Mouse (Mus musculus): ENCODE results near the gene Clca3a1. TPM values are rescaled to one million over a fixed set of nuclear protein-coding genes. Genes with fewer than 3 reads are reported as not detected.
"Not testable (repeated sequence)": the region's sequence is repeated elsewhere in the genome, so short reads cannot be mapped to it uniquely, and the experiment has no call there.

The Clca3a1 gene
- total RNA-seq (2022): under 1 TPM in 3 of 4 experiments, not detected in 1; 0.07 to 0.27 (median 0.07) TPM

DNA sequence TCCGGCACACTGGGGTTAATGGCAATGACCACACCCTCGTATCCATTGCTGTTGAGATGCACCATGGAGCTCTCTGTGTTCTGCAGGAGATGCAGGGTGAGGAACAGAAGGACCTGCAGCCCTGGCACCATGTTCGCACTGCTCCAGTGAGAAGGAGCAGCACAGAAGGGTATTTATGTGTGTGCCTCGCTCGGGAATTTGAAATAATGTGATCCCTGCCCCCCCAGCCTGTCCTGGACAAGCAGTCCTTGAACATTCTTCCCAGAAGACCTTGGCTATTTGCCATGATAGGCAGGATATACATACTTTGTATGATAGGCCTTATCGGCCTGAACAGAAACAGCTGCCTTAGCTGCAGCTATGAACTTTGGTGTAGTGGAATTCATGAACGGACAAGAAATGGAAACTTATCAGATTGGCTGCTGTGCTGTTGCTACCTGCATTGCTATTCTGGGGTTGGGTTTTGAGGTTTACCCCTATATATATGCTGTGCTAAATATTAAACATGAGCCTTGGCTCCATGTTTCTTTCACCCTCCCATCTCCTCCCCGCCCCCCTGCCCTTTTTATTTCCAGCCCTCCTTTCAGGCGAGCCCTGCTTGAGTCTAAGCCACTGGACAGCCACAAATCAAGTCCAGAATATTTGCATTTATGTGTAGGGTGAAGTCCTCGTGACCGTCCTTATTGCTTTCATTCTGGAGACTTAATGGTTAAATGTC lies at the start of gene Clca3a1:
Gene Clca3a1 (minus strand): TSS at position 386 of the 718 bp plus-strand sequence.
- no peak for DNase-seq (ENCODE audit: low spot score in 2 of 2)

DNA sequence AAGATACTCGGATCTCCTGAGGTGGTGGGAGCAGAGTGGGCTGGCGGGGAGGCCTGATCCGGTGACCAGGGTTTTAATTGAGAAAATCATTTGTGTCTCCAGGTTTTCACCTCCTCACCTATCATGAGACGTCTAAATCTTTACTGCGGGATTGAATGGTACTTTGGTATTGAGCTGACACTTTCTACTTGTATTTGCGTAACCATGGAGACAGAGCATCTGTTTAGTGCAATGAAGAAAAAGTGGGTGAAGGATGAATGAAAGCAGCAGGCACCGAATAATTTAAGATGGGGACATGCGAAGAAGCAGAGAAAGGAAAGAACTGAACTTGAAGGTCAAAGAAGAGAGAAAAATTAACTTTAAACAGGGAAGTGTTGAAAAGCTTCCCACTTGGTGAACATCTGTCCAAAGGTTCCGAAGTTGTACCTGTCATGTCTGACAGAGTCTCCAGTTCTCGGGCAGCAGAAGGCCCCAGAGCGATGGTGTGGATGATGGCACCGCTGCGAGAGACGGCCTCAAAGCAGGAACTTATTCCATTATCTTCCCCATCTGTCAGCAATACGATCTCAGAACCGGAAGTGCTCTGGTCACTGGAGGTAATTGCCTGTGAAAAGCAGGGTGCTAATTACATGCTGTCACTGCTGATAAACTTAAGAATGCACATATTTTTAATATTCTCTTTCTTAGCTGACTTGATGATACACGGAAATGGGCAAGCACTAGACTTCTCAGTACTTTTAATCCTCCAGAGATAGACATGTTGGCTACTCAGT lies 47.6 kb upstream of the Clca3a1 start:
- not testable (repeated sequence) for DNase-seq (ENCODE audit: low spot score in 2 of 2)

DNA sequence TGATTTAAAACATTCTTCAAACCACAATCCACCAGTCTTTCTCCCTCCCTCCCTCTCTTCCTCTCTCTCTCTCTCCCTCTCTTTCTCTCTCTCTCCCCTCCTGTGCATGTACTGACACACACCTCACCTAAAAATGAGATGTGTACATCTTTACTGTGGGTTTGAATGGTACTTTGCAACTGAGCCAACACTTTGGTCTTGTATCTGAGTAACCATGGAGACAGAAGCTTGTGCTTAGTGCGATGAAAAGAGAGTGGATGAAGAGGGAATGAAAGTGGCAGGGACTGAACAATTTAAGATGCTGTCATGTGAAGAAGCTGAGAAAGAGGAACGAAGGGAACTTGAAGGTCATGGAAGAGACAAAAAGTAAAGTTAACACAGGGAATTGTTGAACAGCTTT lies 45.8 kb upstream of the Clca3a1 start:
- DNase-seq (ENCODE audit: low spot score in 2 of 2): not testable (repeated sequence)

- DNase-seq (ENCODE audit: low spot score in 2 of 2): no peak
Measured at GRCm38 (mm10) chr3:144801861-144802260, 41.1 kb upstream of the Clca3a1 start.

DNA sequence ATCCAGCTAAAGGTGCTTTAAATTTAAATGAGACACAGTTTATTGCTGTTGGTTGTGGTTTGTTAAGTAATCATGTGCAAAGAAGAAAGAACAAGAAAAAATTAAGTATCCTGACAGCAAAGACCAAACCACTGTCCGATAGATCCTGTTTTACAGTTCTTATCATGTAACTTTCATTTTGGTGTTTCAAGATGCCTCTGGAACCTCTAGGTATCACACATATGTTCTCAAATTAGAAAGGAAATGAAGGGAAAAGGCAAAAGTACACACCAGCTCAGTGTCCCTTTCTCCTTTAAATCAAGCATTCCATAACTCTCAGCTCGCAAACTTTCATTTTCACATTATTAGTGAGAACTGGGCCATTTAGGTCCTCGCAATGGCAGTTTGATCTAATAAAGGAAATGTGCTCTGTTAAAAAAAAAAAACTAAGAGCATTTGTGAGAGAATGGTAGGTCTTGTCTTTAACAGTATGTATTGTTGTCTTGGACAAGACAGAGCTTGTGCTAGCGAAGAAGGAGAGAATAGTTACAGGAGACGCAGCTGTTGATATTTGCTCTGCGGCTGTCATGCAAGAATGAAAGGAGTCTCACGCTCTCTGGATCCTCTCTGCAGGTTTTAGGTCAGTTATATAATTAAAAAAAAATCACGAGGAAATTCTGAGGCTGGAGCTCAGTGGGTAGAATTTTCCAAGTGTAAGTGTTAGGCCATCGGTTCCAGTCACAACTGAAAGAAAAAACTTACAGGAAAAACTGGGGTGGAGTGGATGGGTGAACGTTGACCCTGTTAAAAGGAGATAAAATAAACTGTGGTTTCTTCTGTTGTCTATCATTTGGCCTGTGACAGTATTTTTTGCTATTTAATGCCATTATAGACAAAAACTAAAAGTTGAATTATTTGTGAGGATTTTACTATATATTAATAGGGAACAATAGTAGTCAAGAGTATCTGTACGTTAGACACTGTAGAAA lies 24.7 kb upstream of the Clca3a1 start:
- DNase-seq (ENCODE audit: low spot score in 2 of 2): no peak

DNA sequence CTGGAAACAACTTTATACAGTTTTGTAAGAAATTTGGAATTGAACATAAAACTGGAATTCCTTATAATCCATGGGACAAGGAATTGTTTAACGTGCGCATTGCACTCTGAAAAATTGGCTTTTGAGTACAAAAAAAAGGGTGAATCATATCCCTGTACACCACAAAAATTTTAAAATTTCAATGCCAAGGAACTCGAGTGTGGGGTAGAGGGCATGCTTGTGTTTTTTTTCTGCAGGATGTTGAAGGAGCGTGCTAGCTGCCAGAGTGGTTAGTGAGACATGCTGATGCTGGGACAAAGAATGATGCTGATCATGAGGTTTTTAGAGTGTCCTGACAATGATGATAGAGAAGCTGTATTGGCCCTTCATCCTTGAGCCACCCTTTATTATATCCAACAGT lies 4.4 kb upstream of the Clca3a1 start:
- DNase-seq (ENCODE audit: low spot score in 2 of 2): no peak

DNA sequence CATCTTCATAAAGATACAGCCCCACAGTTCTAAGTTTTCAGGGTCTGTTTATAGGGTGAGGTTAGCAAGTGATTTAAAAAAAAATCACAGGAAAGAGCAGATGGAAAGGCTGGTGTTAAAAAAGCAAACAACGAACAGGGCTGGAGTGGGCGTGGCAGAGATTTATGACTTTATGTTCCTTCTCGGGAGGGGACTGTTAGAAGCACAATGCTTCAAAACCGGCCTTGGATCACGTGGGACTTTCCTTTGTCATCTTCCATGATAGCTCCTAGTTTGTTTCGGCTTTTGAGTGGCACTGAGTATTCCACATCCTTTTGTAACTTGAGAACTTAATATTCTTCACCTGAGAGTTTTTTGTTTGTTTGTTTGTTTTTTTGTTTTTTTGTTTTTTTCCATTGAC lies 677 bp upstream of the Clca3a1 start:
- no peak for DNase-seq (ENCODE audit: low spot score in 2 of 2)

DNA sequence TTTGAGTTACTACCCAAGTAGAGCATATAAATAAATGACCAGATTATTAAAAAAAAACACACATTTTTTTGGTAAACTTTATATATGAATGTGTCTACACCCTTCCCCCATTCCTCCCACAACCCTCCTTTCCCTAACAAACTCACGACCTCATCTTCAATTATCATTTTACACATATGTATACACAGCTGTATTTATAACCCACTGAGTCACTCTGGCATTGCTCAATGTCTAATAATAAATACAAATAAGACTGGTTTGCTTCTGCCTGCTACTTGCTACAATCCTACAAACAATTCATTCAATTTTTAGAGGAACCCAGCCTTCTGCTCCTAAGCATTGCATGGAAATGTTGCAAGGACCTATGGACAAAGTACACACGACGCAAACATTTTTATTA lies 1.1 kb downstream of the Clca3a1 start:
- no peak for DNase-seq (ENCODE audit: low spot score in 2 of 2)

DNA sequence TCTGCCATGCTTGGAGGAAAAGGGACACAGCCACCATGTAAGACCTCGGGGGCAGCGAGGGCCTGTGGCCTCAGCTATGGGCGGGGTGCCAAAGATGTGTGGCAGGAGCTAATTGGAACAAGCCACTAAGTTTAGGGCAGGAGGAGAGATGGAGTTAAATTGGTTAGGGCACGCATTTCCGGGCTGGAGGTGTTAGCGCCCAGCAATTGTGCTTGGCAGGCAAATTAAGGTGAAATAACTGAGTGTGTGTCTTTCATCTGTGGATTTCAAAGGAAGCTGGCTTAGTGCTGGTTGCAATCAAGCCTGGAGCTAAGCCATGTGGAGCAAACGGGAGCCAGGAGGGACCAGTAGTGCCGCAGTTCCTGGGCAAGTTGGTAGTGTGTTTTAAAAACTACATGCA lies 4.7 kb downstream of the Clca3a1 start:
- DNase-seq (ENCODE audit: low spot score in 2 of 2): not testable (repeated sequence)

- DNase-seq (ENCODE audit: low spot score in 2 of 2): no peak
Measured at GRCm38 (mm10) chr3:144753120-144753519, 7.7 kb downstream of the Clca3a1 start.

DNA sequence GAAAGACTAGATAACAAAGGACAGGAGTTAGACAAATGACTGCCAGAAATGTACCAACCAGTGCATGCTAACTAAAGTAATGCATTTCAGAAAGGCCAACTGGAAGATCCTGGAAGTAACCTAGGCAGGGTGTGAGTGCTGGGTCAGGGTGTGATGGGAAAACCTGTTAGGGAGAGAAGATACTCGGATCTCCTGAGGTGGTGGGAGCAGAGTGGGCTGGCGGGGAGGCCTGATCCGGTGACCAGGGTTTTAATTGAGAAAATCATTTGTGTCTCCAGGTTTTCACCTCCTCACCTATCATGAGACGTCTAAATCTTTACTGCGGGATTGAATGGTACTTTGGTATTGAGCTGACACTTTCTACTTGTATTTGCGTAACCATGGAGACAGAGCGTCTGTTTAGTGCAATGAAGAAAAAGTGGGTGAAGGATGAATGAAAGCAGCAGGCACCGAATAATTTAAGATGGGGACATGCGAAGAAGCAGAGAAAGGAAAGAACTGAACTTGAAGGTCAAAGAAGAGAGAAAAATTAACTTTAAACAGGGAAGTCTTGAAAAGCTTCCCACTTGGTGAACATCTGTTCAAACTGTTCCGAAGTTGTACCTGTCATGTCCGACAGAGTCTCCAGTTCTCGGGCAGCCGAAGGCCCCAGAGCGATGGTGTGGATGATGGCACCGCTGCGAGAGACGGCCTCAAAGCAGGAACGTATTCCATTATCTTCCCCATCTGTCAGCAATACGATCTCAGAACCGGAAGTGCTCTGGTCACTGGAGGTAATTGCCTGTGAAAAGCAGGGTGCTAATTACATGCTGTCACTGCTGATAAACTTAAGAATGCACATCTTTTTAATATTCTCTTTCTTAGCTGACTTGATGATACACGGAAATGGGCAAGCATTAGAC lies 11.5 kb downstream of the Clca3a1 start:
- not testable (repeated sequence) for DNase-seq (ENCODE audit: low spot score in 2 of 2)

DNA sequence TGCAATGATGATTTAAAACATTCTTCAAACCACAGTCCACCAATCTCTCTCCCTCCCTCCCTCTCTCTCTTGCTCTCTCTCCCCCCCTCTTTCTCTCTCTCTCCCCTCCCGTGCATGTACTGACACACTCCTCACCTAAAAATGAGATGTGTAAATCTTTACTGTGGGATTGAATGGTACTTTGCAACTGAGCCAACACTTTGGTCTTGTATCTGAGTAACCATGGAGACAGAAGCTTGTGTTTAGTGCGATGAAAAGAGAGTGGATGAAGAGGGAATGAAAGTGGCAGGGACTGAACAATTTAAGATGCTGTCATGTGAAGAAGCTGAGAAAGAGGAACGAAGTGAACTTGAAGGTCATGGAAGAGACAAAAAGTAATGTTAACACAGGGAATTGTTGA lies 13.1 kb downstream of the Clca3a1 start:
- not testable (repeated sequence) for DNase-seq (ENCODE audit: low spot score in 2 of 2)

DNA sequence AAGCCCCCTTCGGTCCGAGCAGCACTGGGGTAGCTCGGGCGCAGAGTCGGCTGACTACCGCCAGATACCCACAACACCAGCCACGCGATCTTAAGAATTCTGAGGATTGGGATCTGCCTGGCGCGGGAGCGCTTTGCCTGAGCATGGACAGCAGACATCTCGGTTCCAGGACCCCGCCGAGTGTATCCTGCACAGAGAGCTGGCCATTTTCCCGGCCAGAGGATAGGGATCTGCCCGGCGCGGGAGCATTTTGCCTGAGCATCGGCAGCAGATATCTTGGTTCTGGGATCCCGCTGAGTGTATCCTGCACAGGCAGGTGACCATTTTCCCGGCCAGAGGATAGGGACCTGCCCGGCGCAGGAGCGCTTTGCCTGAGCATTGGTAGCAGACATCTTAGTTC lies 22.4 kb downstream of the Clca3a1 start:
- DNase-seq (ENCODE audit: low spot score in 2 of 2): not testable (repeated sequence)

- no peak for DNase-seq (ENCODE audit: low spot score in 2 of 2)
Measured at GRCm38 (mm10) chr3:144736831-144737230, 23.9 kb downstream of the Clca3a1 start.

DNA sequence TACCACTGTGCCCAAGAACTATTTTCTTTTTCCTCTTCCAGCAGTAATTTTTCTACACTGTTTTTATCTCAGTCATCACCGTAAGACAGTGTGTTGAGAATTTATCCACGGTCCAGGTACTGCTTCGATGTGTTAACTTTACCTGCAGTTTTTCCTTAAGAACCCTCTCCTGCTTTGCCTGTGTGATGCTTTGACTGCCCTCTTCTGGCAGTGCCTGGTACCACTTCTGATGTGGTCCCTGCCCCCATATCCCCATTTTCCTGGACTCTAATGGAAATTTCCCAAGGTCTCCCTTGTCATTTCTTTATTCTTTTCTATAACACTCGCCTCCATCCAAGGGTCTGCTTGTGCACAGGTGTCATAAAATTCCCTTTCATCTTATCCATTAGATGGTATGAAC lies 37.3 kb downstream of the Clca3a1 start:
- DNase-seq (ENCODE audit: low spot score in 2 of 2): no peak

DNA sequence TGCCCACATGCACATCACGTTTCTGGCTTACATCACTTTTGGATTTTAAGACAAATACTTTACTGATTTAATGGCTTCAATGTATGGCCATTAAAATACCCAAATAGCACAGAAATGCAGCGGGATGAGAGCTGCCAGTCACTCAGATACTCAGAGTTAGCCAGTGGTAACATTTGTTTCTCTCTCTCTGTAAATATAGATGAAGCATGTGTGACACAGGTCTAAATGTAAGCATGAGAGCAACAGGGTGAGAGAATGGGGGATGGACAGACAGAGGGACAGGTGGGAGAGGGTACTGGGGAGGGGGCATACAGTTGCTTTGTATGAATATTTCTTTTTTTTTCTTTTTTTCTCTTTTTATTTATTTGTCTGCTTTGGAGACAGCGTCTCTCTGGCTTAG lies 38.2 kb downstream of the Clca3a1 start:
- DNase-seq (ENCODE audit: low spot score in 2 of 2): not testable (repeated sequence)

- no peak for DNase-seq (ENCODE audit: low spot score in 2 of 2)
Measured at GRCm38 (mm10) chr3:144721860-144722256, 38.9 kb downstream of the Clca3a1 start.

GRCm38 (mm10) chr3:144721077-144721859 lies 39.5 kb downstream of the Clca3a1 start:
- no peak for DNase-seq (ENCODE audit: low spot score in 2 of 2)

GRCm38 (mm10) chr3:144719901-144720747 lies 40.7 kb downstream of the Clca3a1 start, which contains the start of gene Sh3glb1:
Gene Sh3glb1, minus strand, starts transcription at chr3:144720335.
- DNase-seq (ENCODE audit: low spot score in 2 of 2): peak; percentile 90 to 92
